Mouse (Mus musculus) right cerebral cortex, postnatal 36 days (tissue): ENCODE measurements around the gene Asphd1.

Experiments used
- DNase-seq, 2 experiments: peaks; one replicate each; pipeline ENCODE4 v3.0.0; 2022; ENCODE audit warnings: low spot score in 2 of 2, mixed read lengths in 1 of 2

Gene Asphd1

DNA sequence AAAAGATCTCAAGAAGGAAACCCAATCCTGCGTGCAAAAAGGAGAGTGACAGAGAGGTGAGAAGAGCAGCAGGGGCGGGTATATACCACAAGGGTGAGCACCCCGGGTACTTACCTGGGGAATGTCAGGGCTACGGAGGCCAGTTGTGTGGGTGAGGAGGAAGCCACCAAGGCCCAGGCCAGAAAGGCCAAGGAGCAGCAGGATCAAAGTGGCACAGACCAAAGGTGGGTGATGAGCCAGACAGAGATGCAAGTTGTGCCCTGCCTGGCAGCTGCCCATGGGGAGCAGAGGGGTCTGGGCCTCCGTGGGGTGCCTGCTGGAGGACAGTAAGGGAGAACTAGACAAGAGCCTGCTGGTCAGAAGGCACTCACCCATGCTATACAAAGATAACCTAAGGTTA, 52.5 kb downstream of the Asphd1 start:
- DNase-seq = no peak
